In the genomic region with DNA sequence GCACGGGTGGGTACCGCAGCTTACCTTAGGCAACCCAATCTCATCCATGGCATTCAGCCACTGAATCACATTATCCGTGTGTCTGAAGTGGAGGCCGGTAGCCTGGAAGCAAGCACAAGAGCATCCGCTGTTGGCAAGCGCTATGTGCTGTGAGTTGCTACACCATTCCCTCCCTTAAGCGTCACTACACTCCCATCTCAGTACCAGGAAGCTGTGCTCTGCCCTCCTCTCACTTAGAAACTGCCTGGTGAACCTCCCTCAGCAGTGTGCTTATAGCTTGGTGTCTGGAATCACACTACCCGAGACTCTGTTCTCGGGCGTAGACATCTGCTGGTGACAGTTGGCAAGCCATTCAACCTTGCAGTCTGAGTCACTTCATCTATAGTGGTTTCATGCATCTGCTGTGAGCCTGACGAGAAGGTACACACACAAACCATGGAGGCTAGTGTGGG, we compare ENCODE assay signal across 10 mouse cellular contexts. TPM values are rescaled to one million over a fixed set of nuclear protein-coding genes. Genes with fewer than 3 reads are reported as not detected.
A peak's percentile ranks its signal among the peaks of the same experiment; 100 is the strongest.
DNase-seq lines count a peak whose midpoint lies in the region; ATAC-seq and TF ChIP-seq lines count a peak whose summit lies in the region.
"Had no signal": no experiment of that assay in that cellular context is flagged by ENCODE, and none has a peak within 500 bp of the region (broad histone marks: within the 10 kb centered on the region; RNA-seq: fewer than 3 reads in every experiment).

No protein-coding gene starts in this region.

- ATAC-seq in midbrain, postnatal 0 days (ENCODE audit: low FRiP score) = no peak
- ATAC-seq in midbrain, embryonic 14.5 days (ENCODE audit: low FRiP score, low TSS enrichment) = no peak
- no peak for ATAC-seq in kidney, embryonic 16.5 days (ENCODE audit: low FRiP score, low TSS enrichment)

- H3K27ac ChIP-seq in midbrain, postnatal 0 days (ENCODE audit: low read depth, low read length) = no peak overlapping the region
- H3K27ac ChIP-seq in midbrain, embryonic 14.5 days (replicated peaks; ENCODE audit: low read depth, low read length) = no peak overlapping the region
- no peak overlapping the region for H3K27ac ChIP-seq in kidney, embryonic 16.5 days (ENCODE audit: low read length)
- H3K27ac ChIP-seq: heart, embryonic 13.5 days; limb, embryonic 10.5 days had no signal

- no peak overlapping the region for H3K4me3 ChIP-seq in midbrain, postnatal 0 days (ENCODE audit: low read depth, low read length)
- no peak overlapping the region for H3K4me3 ChIP-seq in midbrain, embryonic 14.5 days (replicated peaks; ENCODE audit: low read depth, low read length)
- no peak overlapping the region for H3K4me3 ChIP-seq in kidney, embryonic 16.5 days (ENCODE audit: low read length)
- H3K4me3 ChIP-seq: heart, embryonic 13.5 days; limb, embryonic 10.5 days had no signal

- no peak for TF ChIP-seq CTCF in midbrain, postnatal 0 days (IDR thresholded peaks at IDR 0.05)

- no peaks in the 10 kb centered on the region for H3K9me3 ChIP-seq in midbrain, postnatal 0 days (ENCODE audit: low read length)
- H3K9me3 ChIP-seq in midbrain, embryonic 14.5 days (ENCODE audit: control insufficient read depth, low read length) = no peaks in the 10 kb centered on the region
- no peaks in the 10 kb centered on the region for H3K9me3 ChIP-seq in kidney, embryonic 16.5 days (ENCODE audit: low read length)
- H3K9me3 ChIP-seq: heart, embryonic 13.5 days; limb, embryonic 10.5 days had no signal

- no peak overlapping the region for H3K9ac ChIP-seq in midbrain, postnatal 0 days (replicated peaks; ENCODE audit: low read length, poor library complexity, severe bottlenecking)
- no peak overlapping the region for H3K9ac ChIP-seq in midbrain, embryonic 14.5 days (replicated peaks; ENCODE audit: low read length)
- H3K9ac ChIP-seq in kidney, embryonic 16.5 days (replicated peaks; ENCODE audit: low read length) = no peak overlapping the region
- H3K9ac ChIP-seq: heart, embryonic 13.5 days had no signal

- 0 out of 2 replicates have a peak, but pooled peaks cover 6% of the 10 kb centered on the region for H3K36me3 ChIP-seq in midbrain, postnatal 0 days (ENCODE audit: insufficient read depth, low read length)
- H3K36me3 ChIP-seq in midbrain, embryonic 14.5 days (ENCODE audit: control insufficient read depth, insufficient read depth, low read length) = 0 out of 2 replicates have a peak, but pooled peaks cover 2% of the 10 kb centered on the region
- peaks cover 21% of the 10 kb centered on the region for H3K36me3 ChIP-seq in kidney, embryonic 16.5 days (ENCODE audit: insufficient read depth, low read length)
- H3K36me3 ChIP-seq: limb, embryonic 10.5 days had no signal

- DNase-seq in midbrain, postnatal 0 days (ENCODE audit: low spot score) = peak; percentile 60
- no peak for DNase-seq in midbrain, embryonic 14.5 days
- DNase-seq in cerebellum, postnatal 36 days = peak; percentile 33 to 46
- peak; percentile 36 to 40 for DNase-seq in layer of hippocampus, postnatal 25 days (ENCODE audit: extremely low spot score in 1 of 2, low spot score in 1 of 2)
- peak; percentile 93 for DNase-seq in telencephalon, adult 2 months (ENCODE audit: low read depth, low spot score)
- no peak for DNase-seq in kidney, adult 8-10 months
- DNase-seq in embryo, embryonic 9.5 days (ENCODE audit: extremely low spot score) = no peak

- no peak overlapping the region for H3K4me2 ChIP-seq in midbrain, postnatal 0 days (ENCODE audit: low read depth, low read length, poor library complexity, severe bottlenecking)
- no peak overlapping the region for H3K4me2 ChIP-seq in midbrain, embryonic 14.5 days (ENCODE audit: low read length)
- no peak overlapping the region for H3K4me2 ChIP-seq in kidney, embryonic 16.5 days (replicated peaks; ENCODE audit: low read depth, low read length)
- H3K4me2 ChIP-seq: heart, embryonic 13.5 days had no signal

- 87% methylated on average over 11 of the region's 11 CpGs for WGBS in midbrain, postnatal 0 days
- WGBS in midbrain, embryonic 14.5 days = 88% methylated on average over 11 of the region's 11 CpGs
- WGBS in kidney, embryonic 16.5 days = 81% methylated on average over 11 of the region's 11 CpGs

- no peaks in the 10 kb centered on the region for H3K27me3 ChIP-seq in midbrain, postnatal 0 days (ENCODE audit: insufficient read depth, low read length)
- H3K27me3 ChIP-seq in midbrain, embryonic 14.5 days (ENCODE audit: control insufficient read depth, insufficient read depth, low read length) = no peaks in the 10 kb centered on the region
- H3K27me3 ChIP-seq in kidney, embryonic 16.5 days (ENCODE audit: insufficient read depth, low read length) = no peaks in the 10 kb centered on the region
- H3K27me3 ChIP-seq: heart, embryonic 13.5 days had no signal

- H3K4me1 ChIP-seq in midbrain, postnatal 0 days (ENCODE audit: insufficient read depth, low read length) = peaks cover 3% of the 10 kb centered on the region; the same call in 1 of the 2 replicates
- peaks cover 8% of the 10 kb centered on the region for H3K4me1 ChIP-seq in midbrain, embryonic 14.5 days (ENCODE audit: control insufficient read depth, insufficient read depth, low read length)
- peaks cover 18% of the 10 kb centered on the region for H3K4me1 ChIP-seq in kidney, embryonic 16.5 days (ENCODE audit: insufficient read depth, low read length)
- H3K4me1 ChIP-seq: limb, embryonic 10.5 days had no signal

RNA-seq across cellular contexts. Expression of a gene that starts 58.9 kb away (rescaled TPM):
- 20.6 and 31.0 TPM in 2 replicates for total RNA-seq in midbrain, postnatal 0 days (2014; rRNA removed)
- polyA plus RNA-seq in midbrain, postnatal 0 days (2015; fragmentation: Nextera tagmentation; extraction: Ambion mirVana) = 11.3 and 12.3 TPM in 2 replicates
- polyA plus RNA-seq in midbrain, embryonic 14.5 days (2014; fragmentation: Nextera tagmentation; extraction: Ambion mirVana) = 14.0 and 22.3 TPM in 2 replicates
- 10 to 100 TPM; 15.9 to 23.3 TPM for total RNA-seq in layer of hippocampus, postnatal 25 days (2021)
- 97.7 and 101 TPM in 2 replicates for polyA plus RNA-seq in kidney, embryonic 16.5 days (2015; fragmentation: Nextera tagmentation; extraction: Ambion mirVana)

Comparison
In these comparisons a context has a peak if more than half of its experiments do, and no peak if none do; other contexts are left out.
1. DNase-seq: peak in midbrain, postnatal 0 days (single experiment), cerebellum, postnatal 36 days (2 of 2), layer of hippocampus, postnatal 25 days (2 of 2) and telencephalon, adult 2 months (single experiment); none in midbrain, embryonic 14.5 days (single experiment), kidney, adult 8-10 months (0 of 2) and embryo, embryonic 9.5 days (single experiment).